Mouse (Mus musculus) stomach, embryonic 15.5 days (tissue): ENCODE results near the gene Jag1. TPM values are rescaled to one million over a fixed set of nuclear protein-coding genes. Genes with fewer than 3 reads are reported as not detected.

ENCODE experiments used
- polyA plus RNA-seq: library from polyadenylated mRNA; unstranded; fragments of >200 nt; fragmentation: Nextera tagmentation; extraction: Ambion mirVana; gene quantifications from 2 replicates; pipeline ENCODE4 v1.2.1, GENCODE M21; 2015

Gene Jag1
- polyA plus RNA-seq, 1 experiment from 2014 or later: 18.3 TPM

Other genes starting within 250 kb of the Jag1 start
- 31.6 and 32.9 TPM in 2 replicates for gene AL731706.2, start 231.0 kb downstream of the Jag1 start, polyA plus RNA-seq
- 5.6 and 6.6 TPM in 2 replicates for gene Slx4ip, start 225.4 kb downstream of the Jag1 start, polyA plus RNA-seq
- gene AL731706.1, start 225.3 kb downstream of the Jag1 start, polyA plus RNA-seq: 32.9 and 33.7 TPM in 2 replicates
- 13.1 and 13.3 TPM in 2 replicates for gene Mkks, start 225.3 kb downstream of the Jag1 start, polyA plus RNA-seq